Mouse (Mus musculus) forebrain, embryonic 14.5 days (tissue): ENCODE data around the gene Prss41. TPM values are rescaled to one million over a fixed set of nuclear protein-coding genes. Genes with fewer than 3 reads are reported as not detected.
A peak's percentile ranks its signal among the peaks of the same experiment; 100 is the strongest.

Experiments used
- ATAC-seq: fragments of 200-750 bp; cut with Nextera tagmentation; 2 replicates; pipeline ENCODE4 v1.8.0; 2017; ENCODE audit warnings: mild to moderate bottlenecking, moderate library complexity
- DNase-seq: peaks from one replicate; pipeline ENCODE4 v3.0.0-alpha.2; 2015; ENCODE audit warnings: low spot score
- H3K27ac ChIP-seq: fragments of 300-500 bp; sonication (generic); 2 replicates; pipeline ENCODE4 v1.5.1; 2014; ENCODE audit warnings: low read depth, mild to moderate bottlenecking, control low read depth, low read length, moderate library complexity
- H3K27me3 ChIP-seq: fragments of 300-500 bp; sonication (generic); replicated peaks from 2 replicates; pipeline ENCODE4 v1.6.1; 2014; ENCODE audit warnings: low read length, control low read depth, mixed read lengths; ENCODE audit not compliant: control insufficient read depth, insufficient read depth
- H3K36me3 ChIP-seq: fragments of 300-500 bp; sonication (generic); 2 replicates; pipeline ENCODE4 v1.6.1; 2014; ENCODE audit warnings: low read length, control low read depth; ENCODE audit not compliant: control insufficient read depth, insufficient read depth
- H3K4me1 ChIP-seq: fragments of 300-500 bp; sonication (generic); 2 replicates; pipeline ENCODE4 v1.6.1; 2014; ENCODE audit warnings: antibody characterized with exemption, low read length, control low read depth; ENCODE audit not compliant: control insufficient read depth, insufficient read depth
- H3K4me2 ChIP-seq: fragments of 300-500 bp; sonication (generic); 2 replicates; pipeline ENCODE4 v1.6.1; 2014; ENCODE audit warnings: mild to moderate bottlenecking, control low read depth, low read length
- H3K4me3 ChIP-seq: fragments of 300-500 bp; sonication (generic); 2 replicates; pipeline ENCODE4 v1.5.1; 2014; ENCODE audit warnings: low read depth, low read length, control low read depth
- H3K9ac ChIP-seq: fragments of 300-500 bp; sonication (generic); 2 replicates; pipeline ENCODE4 v1.6.1; 2014; ENCODE audit warnings: mild to moderate bottlenecking, low read length, control low read depth, moderate library complexity
- H3K9me3 ChIP-seq: fragments of 300-500 bp; sonication (generic); replicated peaks from 2 replicates; pipeline ENCODE4 v1.6.1; 2016; ENCODE audit warnings: low read length, control low read depth, mixed read lengths; ENCODE audit not compliant: control insufficient read depth
- WGBS: fragments of 180-500 bp; shearing (Covaris S2); extraction: QIAGEN DNeasy Blood & Tissue Kit; methylation state at CpG from one replicate; pipeline ENCODE4 v1.1.7; 2014; 5-methylcytosine and 5-hydroxymethylcytosine counted together
- microRNA-seq: library from miRNA; unstranded; fragments of <30 nt; microRNA quantifications from one replicate; pipeline ENCODE4, GENCODE M21; 2016
- polyA plus RNA-seq: library from polyadenylated mRNA; unstranded; fragments of >200 nt; fragmentation: Nextera tagmentation; extraction: Ambion mirVana; gene quantifications from 2 replicates; pipeline ENCODE4 v1.2.1, GENCODE M21; 2014

Prss41 gene
- polyA plus RNA-seq, 1 experiment from 2014 or later, result 0.66 TPM

DNA sequence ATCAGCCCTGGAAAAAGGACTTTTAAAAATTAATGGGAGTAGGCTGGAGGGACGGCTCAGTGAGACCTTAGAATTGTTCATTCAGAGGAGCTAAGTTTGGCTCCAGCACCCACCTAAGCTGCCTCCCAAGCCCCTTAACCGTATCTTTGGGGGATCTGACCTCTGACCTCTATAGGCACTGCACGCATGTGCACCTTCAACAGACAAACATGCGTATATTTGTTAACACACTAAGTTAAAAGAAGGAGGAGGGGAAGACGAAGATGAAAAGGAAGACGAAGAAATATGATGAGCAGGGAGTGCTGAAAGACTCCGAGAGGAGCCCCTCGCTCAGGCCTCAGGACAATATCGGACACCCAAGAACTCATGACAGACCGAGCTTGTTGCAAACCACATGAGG lies 42.3 kb downstream of the Prss41 start:
- ATAC-seq (no peak), DNase-seq (no peak)
- H3K4me3 ChIP-seq, result no peak overlapping the region
- WGBS, result 95% methylated on average over 10 of the region's 10 CpGs
- no peaks in the 10 kb centered on the region for H3K9me3 ChIP-seq
- no peaks in the 10 kb centered on the region for H3K36me3 ChIP-seq
- H3K4me1 ChIP-seq, result peaks cover 16% of the 10 kb centered on the region
- no peaks in the 10 kb centered on the region for H3K27me3 ChIP-seq
- no peak overlapping the region for H3K4me2 ChIP-seq
- no peak overlapping the region for H3K9ac ChIP-seq
- H3K27ac ChIP-seq, result no peak overlapping the region

DNA sequence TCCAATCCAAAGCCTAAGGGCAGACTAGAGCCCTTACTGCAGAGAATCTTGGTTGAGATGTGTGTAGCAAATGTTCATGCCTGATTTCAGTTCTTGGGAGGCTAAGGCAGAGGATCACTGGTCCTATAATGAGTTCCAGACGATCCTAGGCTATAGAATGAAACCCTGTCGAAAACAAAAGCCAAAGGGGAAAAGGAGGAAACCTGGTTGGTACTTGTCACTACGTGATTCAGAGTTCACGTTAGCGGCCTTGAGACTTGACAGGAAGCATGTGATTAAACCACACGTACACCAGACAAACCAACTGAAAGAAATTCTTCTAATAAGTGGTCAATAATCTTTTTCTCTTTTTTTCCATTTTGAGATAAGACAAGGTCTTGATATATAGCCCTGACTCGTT lies 46.7 kb downstream of the Prss41 start:
- H3K36me3 ChIP-seq, result no peaks in the 10 kb centered on the region
- no peaks in the 10 kb centered on the region for H3K9me3 ChIP-seq
- H3K4me3 ChIP-seq, result no peak overlapping the region
- H3K9ac ChIP-seq, result no peak overlapping the region
- ATAC-seq, result no peak
- DNase-seq, result no peak
- 77% methylated on average over 7 of the region's 7 CpGs for WGBS
- H3K4me2 ChIP-seq, result no peak overlapping the region
- no peak overlapping the region for H3K27ac ChIP-seq
- H3K4me1 ChIP-seq, result no peaks in the 10 kb centered on the region
- H3K27me3 ChIP-seq, result no peaks in the 10 kb centered on the region

DNA sequence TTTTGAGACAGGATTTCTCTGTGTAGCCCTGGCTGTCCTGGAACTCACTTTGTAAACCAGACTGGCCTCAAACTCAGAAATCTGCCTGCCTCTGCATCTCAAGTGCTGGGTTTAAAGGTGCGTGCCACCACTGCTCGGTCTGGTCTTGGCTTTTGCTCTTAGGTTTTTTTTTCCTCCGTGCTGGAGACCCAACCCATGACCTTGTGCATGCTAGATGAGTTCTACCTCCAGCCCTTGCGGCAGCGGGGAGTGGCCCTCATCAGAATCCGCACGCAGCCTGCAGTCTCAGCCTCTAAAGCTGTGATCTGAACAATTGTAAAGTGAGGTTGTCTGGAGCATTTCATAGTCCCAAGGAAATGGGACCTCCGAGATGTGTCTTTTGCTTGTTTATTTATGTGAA lies 48.6 kb downstream of the Prss41 start:
- ATAC-seq, result no peak
- DNase-seq, result no peak
- Histone ChIP-seq H3K36me3 (no peaks in the 10 kb centered on the region), H3K9ac (no peak overlapping the region), H3K9me3 (no peaks in the 10 kb centered on the region), H3K27me3 (no peaks in the 10 kb centered on the region), H3K4me1 (peaks cover 5% of the 10 kb centered on the region), H3K27ac (no peak overlapping the region), H3K4me3 (no peak overlapping the region), H3K4me2 (no peak overlapping the region)
- 95% methylated on average over 8 of the region's 8 CpGs for WGBS

DNA sequence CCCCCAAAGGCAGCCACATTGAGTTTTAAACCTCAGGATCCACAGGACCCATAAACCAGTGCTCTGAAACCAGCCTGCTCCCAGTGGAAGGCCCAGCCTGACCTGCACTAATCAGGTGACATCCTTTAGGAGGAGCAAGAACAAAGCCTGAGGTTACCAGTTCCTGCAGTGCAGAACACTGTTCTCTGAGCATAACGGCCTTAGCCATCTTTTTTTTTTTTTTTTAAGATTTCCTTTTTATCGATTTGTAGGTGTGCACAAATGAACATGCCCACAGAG lies 53.0 kb downstream of the Prss41 start:
- DNase-seq (no peak), ATAC-seq (no peak)
- WGBS, result 56% methylated on average over 2 of the region's 2 CpGs
- Histone ChIP-seq H3K4me3 (peak overlapping the region; percentile 35), H3K27ac (peak overlapping the region; percentile 89), H3K9ac (peak overlapping the region; percentile 80), H3K9me3 (no peaks in the 10 kb centered on the region), H3K4me2 (peak overlapping the region; percentile 79), H3K4me1 (peaks cover 17% of the 10 kb centered on the region), H3K27me3 (no peaks in the 10 kb centered on the region), H3K36me3 (no peaks in the 10 kb centered on the region)

DNA sequence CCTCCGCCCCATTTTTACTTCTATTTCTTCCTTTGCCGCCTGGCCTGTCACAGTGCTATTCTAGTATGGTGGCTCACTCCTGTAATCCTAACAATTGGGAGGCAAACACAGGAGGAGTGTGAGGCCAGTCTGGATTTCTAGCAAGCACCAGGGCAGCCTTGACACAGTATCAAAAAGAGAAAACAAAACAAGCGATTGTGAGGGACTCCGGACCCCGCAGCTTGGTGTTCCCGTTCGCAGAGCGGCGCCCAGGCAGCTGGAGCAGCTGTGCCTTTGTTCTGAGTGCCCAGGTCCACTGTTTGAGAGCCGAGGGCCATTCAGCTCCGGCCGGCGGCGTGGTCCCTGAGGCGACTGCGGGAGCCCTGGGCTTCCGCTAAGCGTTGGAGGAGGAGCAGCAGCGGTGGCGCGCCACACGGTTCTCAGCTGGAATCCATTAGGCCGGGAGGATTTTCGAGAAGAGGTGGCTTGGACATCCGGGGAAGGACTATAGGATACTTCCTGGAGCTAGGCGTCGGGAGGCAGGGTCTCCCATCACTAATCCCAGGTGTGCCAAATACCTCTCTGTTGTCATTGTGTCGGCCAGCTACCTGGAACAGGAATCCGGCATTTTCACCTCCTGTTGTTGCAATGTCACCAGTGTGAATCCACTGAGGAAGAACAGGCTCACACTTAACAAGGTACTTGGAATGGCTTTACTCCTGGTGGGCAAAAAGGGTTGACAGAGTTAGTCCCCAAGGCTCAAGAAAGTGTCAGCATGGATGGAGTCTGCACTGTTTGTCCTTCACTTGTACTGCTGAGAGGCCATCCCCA lies 53.5 kb downstream of the Prss41 start, which contains the start of gene Srrm2:
TSS of gene Srrm2 (plus strand) at position 264 of the 810 bp plus-strand sequence.
- ATAC-seq, result peak; percentile 43
- H3K36me3 ChIP-seq, result no peaks in the 10 kb centered on the region
- no peaks in the 10 kb centered on the region for H3K9me3 ChIP-seq
- peak within 1 kb of the TSS; percentile 80 for H3K9ac ChIP-seq
- peak within 1 kb of the TSS; percentile 79 for H3K4me2 ChIP-seq
- H3K27me3 ChIP-seq, result no peaks in the 10 kb centered on the region
- 2% methylated on average over 29 of the region's 29 CpGs for WGBS
- DNase-seq, result peak; percentile 63
- H3K4me3 ChIP-seq, result peak within 1 kb of the TSS; percentile 35
- peaks cover 19% of the 10 kb centered on the region for H3K4me1 ChIP-seq
- H3K27ac ChIP-seq, result peak within 1 kb of the TSS; percentile 89

DNA sequence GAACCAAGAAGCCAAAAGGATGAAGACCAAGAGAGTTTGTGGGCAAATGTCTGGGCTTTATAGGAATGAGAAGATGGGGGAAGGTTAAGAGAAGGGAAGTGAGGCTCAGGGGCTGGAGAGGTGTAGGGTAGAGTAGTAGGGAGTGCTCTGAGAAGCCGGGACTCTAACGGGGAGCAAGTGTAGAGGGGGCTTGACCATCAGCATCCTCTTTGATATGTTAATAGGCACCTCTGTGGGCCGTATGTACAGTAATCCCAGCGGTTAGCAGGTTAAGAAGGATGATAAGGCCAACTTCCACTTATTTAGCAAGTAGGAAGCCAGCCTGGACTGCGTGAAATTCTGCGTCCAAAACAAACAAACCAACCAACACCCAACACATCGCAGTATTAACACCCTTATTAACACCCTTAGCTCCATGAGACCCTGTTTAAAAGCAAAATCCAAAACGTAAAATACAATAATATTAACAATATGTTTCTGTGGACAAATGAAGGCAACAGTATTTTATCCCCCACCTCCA lies 54.2 kb downstream of the Prss41 start:
- 9% methylated on average over 8 of the region's 8 CpGs for WGBS
- H3K9ac ChIP-seq, result peak overlapping the region; percentile 80
- no peak for ATAC-seq

DNA sequence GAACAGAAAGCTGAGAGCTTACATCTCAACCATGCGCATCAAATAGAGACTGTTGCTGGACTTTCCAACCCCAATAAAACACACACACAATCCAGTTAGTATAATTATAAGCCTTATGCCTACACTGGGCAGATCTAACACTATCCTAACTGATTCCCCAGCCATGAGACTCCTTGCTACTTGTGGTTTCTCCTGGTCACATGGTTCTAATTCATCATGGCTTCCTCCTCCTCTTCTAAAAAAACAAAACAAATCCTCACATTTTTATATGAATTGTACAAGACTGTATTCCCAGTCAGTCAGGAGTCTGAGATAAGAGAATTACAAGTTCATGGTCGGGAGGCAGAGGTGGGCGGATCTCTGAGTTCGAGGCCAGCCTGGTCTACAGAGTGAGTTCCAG lies 55.0 kb downstream of the Prss41 start:
- Histone ChIP-seq H3K9me3 (no peaks in the 10 kb centered on the region), H3K9ac (no peak overlapping the region), H3K4me2 (no peak overlapping the region), H3K4me1 (peaks cover 23% of the 10 kb centered on the region), H3K27ac (no peak overlapping the region), H3K36me3 (no peaks in the 10 kb centered on the region), H3K27me3 (no peaks in the 10 kb centered on the region), H3K4me3 (no peak overlapping the region)
- 87% methylated on average over 4 of the region's 4 CpGs for WGBS
- no peak for ATAC-seq
- DNase-seq, result no peak

More for the DNA sequence above, 54.2 kb downstream of the Prss41 start:
- Histone ChIP-seq H3K27ac (peak overlapping the region; percentile 89), H3K9me3 (no peaks in the 10 kb centered on the region), H3K27me3 (no peaks in the 10 kb centered on the region), H3K36me3 (no peaks in the 10 kb centered on the region), H3K4me1 (peaks cover 23% of the 10 kb centered on the region), H3K4me3 (peak overlapping the region; percentile 35), H3K4me2 (peak overlapping the region; percentile 79)
- DNase-seq, result no peak

Small RNAs within 50 kb of the gene (microRNA-seq; reads per million reads assigned to microRNA genes)
- gene Mir5125, result 0.53 reads per million

Other genes starting within 250 kb of the Prss41 start
- 24.1 and 26.0 TPM in 2 replicates for gene Zfp13, start 244.7 kb downstream of the Prss41 start, polyA plus RNA-seq
- gene Zscan10, start 243.3 kb downstream of the Prss41 start, polyA plus RNA-seq, result not detected in 2 replicates
- gene Mmp25, start 198.9 kb downstream of the Prss41 start, polyA plus RNA-seq, result 0.62 and 0.90 TPM in 2 replicates
- not detected in 2 replicates for gene Bicdl2, start 183.7 kb downstream of the Prss41 start, polyA plus RNA-seq
- gene Hcfc1r1, start 170.6 kb downstream of the Prss41 start, polyA plus RNA-seq, result 107 and 112 TPM in 2 replicates
- gene Thoc6, start 170.3 kb downstream of the Prss41 start, polyA plus RNA-seq, result 43.8 and 45.9 TPM in 2 replicates
- gene Tnfrsf12a, start 166.7 kb downstream of the Prss41 start, polyA plus RNA-seq, result 2.6 and 2.9 TPM in 2 replicates
- 0.24 and 0.25 TPM in 2 replicates for gene Cldn6, start 164.9 kb downstream of the Prss41 start, polyA plus RNA-seq
- gene Cldn9, start 160.1 kb downstream of the Prss41 start, polyA plus RNA-seq, result 1.6 and 2.3 TPM in 2 replicates
- gene 1520401A03Rik, start 121.4 kb downstream of the Prss41 start, polyA plus RNA-seq, result not detected in 2 replicates
- gene Pkmyt1, start 117.8 kb downstream of the Prss41 start, polyA plus RNA-seq, result 18.0 and 23.1 TPM in 2 replicates
- gene Paqr4, start 103.3 kb downstream of the Prss41 start, polyA plus RNA-seq, result 31.9 and 38.3 TPM in 2 replicates
- 0.23 and 0.25 TPM in 2 replicates for gene Kremen2, start 98.3 kb downstream of the Prss41 start, polyA plus RNA-seq
- 129 and 143 TPM in 2 replicates for gene Flywch1, start 72.6 kb downstream of the Prss41 start, polyA plus RNA-seq
- gene Flywch2, start 58.1 kb downstream of the Prss41 start, polyA plus RNA-seq, result 36.9 and 44.2 TPM in 2 replicates
- gene Srrm2, start 53.6 kb downstream of the Prss41 start, polyA plus RNA-seq, result 226 and 339 TPM in 2 replicates
- gene Elob, start 15.0 kb downstream of the Prss41 start, polyA plus RNA-seq, result 1,202 and 1,508 TPM in 2 replicates
- gene Prss33, start 8.1 kb downstream of the Prss41 start, polyA plus RNA-seq, result not detected in 2 replicates
- gene Prss32, start 317 bp downstream of the Prss41 start, polyA plus RNA-seq, result not detected in 2 replicates
- not detected in 2 replicates for gene Prss21, start 23.9 kb upstream of the Prss41 start, polyA plus RNA-seq
- gene Dcpp1, start 36.7 kb upstream of the Prss41 start, polyA plus RNA-seq, result not detected in 2 replicates
- not detected in 2 replicates for gene Dcpp2, start 36.7 kb upstream of the Prss41 start, polyA plus RNA-seq
- not detected in 2 replicates for gene Dcpp3, start 73.3 kb upstream of the Prss41 start, polyA plus RNA-seq
- not detected in 2 replicates for gene Sbp, start 97.5 kb upstream of the Prss41 start, polyA plus RNA-seq
- gene Sbpl, start 111.1 kb upstream of the Prss41 start, polyA plus RNA-seq, result not detected in 2 replicates
- not detected in 2 replicates for gene Prss30, start 136.4 kb upstream of the Prss41 start, polyA plus RNA-seq
- not detected in 2 replicates for gene Prss22, start 153.9 kb upstream of the Prss41 start, polyA plus RNA-seq
- not detected in 2 replicates for gene Prss27, start 194.0 kb upstream of the Prss41 start, polyA plus RNA-seq
- gene Kctd5, start 229.3 kb upstream of the Prss41 start, polyA plus RNA-seq, result 84.3 and 87.0 TPM in 2 replicates